Mouse (Mus musculus): ENCODE measurements around the gene Nckap5.

Nckap5 gene

DNA sequence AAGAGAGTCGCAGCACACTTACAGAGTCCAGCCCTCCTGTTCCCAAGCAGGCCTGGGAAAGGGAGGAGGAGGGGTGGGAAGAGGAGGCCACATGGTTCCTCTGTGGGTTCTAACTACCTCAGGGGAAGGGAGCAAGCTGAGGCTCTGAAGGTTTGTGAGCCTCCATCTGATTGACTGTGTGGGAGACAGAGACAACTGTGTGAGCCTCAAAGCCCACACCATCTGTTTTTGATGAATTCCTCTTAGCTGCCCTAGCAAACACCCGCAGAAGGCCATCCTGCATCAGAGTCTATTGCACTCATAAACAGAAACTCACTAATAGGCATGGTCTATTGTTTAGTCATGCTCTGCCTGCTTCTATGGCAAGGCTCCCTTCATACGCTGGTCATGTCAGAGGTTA, 834.1 kb downstream of the Nckap5 start:
- no peak for DNase-seq

DNA sequence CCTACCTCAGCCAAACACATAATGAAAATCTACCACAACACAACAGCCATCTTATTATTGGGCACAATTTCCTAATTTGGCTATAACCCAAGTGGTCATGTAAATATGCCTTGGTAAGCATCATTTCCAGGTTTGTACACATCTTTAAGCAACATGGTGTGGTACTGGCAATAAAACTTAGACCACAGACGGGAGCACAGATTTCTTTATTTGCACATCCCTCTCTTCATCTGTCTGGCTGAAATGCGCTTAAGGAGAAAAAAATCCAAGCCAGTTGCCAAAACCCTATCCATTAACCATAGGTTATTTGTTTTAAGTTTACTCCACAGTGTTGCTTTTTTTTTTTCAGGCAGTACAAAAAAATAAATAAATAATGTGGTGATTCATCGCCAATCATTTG, 842.8 kb downstream of the Nckap5 start:
- DNase-seq, result no peak

DNA sequence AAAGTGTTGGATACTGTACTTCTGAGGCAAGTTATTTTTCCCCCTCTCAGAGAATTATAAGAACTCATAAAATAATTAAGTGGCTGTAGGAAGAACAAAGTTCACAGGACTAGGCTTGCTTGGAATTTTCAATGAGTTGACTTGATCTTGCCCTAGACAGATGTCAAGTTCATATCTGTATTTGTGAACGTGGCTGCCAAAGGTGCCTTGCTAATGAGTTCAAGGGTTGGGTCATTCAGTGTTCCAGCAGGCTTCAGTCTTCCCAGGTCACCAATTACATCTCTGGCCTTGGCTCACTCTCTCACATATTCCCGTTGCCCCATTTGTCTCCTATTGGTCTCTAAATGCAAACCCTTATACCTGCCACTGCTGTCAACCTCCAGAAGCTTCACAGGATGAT, 846.0 kb downstream of the Nckap5 start:
- DNase-seq, result no peak

DNA sequence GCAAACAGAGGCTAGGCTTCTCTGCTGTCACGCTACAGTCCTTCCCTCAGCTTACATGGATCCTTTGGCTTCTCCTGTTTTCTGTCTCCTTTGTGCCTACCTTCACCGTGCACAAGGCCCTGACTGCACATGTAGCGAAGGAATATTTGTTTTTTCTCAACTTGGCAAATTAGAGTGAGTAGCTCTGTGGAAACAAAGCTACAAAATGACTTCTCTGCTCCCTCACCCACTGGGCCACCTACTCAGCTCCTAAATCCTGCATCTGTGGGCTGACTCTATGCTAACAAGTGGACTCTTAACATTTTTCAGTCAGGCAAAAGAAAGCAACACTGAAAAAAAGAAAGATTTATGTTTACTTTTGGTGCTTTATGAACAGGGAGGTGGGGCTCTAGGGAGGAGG, 856.0 kb downstream of the Nckap5 start:
- DNase-seq, result no peak

DNA sequence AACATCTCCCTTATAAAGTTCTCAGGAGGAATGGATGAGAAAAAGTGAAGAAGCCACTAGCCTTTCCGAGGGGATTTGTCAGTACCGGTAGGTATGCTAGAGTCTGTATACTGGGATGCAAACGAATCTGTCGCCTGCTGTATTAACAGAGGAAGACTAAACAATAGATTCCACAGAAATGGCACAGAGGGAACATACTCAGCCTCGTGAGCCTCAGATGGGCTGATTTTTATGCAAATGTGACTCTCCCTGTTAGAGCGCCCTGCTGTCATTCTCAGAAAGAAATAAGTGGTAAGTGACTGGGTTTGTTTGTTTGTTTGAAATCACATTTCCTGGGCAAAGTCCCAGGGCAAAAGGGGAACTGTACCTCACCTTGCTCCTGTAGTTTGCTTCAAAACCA, 858.7 kb downstream of the Nckap5 start:
- no peak for DNase-seq

DNA sequence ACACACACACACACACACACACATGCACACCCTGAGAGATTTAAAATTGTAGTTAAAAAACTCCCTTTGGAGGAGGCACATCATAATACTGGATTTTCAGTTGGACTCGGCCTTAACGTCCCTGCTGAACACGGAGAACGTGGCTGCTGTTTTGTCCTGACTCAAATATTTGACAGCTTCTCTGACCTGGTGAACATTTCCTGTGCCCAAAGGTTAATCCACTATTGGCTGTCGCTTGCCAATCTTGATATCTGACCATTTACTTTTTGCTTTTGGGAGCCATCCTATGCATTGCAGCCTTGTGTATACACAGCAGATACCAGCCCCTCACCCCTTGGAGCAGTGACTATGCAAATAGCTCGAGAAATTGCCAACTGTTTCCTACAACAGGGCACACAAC, 862.9 kb downstream of the Nckap5 start:
- no peak for DNase-seq

DNA sequence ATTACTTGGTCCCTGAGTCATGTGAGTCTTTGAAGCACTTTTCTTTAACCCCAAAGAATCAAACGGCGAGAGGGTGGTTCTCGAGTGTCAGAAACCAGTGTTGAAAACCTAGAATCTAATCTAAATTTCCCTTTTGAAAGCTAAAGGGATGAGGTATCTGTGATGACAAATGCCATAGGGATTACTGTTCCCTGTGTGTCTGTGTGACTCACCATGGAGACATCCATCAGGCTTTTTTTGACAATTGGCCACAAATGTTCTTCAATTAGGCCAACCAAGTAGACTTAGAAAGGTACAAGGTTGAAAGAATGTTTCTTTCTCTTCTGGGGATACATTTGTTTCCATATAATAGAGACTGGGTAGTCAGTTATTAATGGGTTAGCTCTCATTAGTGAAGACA, 879.6 kb downstream of the Nckap5 start:
- DNase-seq, result no peak

DNA sequence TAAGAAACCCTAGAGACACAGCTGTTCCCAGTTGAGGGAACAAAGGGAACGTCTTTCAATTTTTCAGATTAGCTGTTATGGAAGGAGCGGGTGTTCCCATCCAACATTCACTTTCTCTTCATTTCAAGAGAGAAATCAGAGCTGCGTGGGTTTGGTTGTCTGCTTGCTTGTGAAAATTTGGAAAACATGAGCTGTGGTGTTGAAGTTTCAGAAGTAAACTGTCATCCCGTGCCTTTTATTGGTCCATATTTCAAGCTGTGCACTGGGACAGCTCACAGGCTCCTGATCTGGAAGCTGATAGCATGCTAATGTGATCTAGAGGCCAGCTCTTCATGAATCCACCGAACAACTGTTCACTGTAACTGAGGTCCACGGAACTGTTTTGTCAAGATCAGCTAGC, 881.5 kb downstream of the Nckap5 start:
- DNase-seq, result no peak

DNA sequence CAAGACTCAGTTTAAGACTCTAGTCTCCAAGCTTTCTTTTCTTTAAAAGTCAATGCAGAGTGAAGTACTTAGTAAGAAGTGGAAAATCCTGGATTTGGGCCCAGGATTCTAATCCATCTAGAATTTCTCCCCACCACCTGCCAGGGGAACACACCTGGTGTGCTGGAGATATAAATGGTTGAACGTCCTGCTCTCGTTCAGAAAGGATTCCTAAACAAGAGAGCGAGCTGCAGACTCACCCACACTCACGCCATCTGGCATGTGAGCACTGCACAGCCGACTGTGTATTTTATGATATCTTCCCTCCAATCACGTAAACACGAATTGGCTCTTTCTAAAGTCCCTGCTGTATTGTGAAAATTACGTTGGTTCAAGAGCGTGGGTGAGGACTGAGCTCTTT, 885.5 kb downstream of the Nckap5 start:
- DNase-seq, result peak; percentile 10

DNA sequence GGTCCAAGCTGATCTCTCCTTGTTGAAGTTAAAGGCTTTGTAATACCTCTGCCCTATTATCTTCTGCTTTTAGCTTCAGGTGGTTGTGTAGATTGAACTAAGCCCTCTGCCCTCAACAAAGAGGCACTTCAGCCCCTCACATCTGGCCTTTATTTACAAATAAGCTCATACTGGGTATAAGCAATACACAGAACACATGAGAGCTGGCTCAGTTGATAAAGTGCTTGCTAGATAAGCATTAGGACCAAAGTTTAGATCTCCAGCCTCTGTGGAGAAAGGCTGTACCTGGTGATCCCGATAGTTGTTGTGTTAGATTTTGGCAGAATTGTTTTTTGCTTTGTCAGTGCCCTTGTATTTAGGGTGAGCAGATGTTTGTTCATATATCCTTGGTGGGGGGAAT, 887.3 kb downstream of the Nckap5 start:
- DNase-seq, result no peak

DNA sequence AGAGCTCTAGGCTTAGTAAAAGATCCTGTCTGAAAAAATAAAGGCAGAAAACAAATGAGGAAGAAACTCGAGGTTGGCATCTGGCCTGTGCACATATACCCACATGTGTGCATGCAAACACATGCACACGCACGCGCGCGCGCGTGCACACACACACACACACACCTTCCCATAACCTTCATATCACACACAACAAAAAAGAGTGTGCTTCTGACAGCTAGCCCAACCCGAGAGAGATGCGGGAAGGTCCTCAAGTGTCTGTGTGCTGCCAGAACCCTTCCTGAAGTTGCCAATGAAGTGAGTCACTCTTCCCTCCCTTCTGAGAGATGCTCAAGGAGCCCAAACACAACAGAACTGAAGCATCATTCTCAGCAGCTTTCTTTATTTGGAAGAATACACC, 905.1 kb downstream of the Nckap5 start:
- DNase-seq, result no peak

DNA sequence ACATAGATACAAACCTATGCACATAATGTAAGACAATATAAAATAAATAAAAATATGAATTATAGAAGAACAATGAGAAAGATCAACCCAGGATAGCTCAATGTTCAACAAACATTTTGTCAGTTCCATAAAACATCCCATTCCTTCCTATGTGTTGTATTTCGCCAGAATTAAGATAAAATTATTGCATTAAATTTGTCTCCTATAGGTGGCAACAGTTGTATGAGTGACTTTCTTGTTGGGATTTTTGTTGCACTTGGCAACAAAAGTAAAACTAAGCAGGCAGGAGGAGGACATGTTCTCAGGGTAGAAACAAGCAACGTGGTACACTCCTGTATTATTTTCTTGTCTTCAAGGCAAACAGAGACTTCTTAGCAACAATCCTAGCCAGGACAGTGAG, 907.5 kb downstream of the Nckap5 start:
- no peak for DNase-seq

DNA sequence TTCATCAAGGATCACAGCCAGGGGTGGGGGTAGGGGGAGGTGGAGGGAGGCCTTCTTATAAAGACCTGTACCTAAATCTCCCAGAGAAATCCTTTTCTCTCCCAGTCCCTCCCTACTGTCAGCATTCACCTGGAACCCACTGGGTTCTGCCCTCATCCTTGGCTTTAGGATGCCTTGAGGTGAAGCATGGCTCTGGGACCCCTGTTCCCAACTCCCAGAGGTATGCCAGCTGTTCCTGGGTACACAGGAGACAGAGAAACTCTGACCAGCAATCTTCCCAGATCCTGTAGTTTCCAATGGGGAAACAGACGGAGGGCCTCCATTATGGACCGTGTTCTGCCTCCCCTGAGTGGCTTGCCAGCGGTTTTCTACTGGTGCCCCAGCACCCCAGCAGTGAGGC, 909.9 kb downstream of the Nckap5 start:
- no peak for DNase-seq

DNA sequence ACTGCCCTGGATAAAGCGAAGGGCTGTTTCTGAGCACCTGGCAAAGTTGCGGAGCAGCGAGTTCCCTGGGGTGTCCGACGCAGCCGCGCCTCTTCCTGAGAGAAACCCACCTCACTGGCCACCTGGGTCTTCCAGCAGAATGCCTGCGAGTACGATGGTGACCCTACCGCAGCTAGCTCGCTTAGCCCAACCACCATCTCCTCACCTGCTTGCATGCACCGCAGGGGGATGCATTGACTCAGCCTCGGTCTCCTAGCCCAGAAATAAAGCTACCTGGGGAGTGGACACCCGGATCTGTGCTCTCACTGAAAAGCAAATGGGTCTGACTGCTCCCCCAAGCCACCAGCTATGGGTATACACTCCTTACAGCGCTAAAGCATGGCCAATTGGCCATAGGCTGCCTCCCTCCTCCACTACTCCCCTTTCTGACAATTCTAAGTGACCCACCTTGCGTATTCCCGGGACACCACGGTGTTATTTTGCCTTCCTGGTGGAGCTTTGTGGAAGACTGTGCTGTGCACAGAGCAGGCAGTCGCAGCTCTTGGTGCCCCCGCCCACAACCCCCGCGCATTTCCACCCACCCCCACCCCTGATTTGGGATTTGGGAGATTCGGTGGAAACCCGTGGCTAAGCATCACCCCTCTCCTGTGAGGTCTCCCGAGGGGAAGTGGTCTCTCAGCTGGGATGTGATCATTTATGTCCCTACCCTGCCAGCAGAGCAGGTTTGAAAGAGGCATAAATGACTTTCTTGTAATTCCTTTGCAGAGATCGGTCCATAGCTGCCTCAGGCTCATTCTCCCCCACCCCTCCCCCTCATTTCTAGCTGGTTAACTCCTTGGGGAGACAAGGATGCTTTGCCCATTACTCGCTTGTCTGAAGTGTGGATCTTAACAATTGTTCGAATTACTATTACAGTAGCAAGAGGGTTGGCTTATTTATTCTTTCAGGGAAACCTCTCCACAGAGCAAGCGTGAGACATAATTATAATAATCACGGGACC, 917.7 kb downstream of the Nckap5 start, which contains the start of gene Lypd1:
Lypd1 (minus strand) TSS at position 501 of the 1,000 bp plus-strand sequence.
- peak; percentile 8 to 14 for DNase-seq

DNA sequence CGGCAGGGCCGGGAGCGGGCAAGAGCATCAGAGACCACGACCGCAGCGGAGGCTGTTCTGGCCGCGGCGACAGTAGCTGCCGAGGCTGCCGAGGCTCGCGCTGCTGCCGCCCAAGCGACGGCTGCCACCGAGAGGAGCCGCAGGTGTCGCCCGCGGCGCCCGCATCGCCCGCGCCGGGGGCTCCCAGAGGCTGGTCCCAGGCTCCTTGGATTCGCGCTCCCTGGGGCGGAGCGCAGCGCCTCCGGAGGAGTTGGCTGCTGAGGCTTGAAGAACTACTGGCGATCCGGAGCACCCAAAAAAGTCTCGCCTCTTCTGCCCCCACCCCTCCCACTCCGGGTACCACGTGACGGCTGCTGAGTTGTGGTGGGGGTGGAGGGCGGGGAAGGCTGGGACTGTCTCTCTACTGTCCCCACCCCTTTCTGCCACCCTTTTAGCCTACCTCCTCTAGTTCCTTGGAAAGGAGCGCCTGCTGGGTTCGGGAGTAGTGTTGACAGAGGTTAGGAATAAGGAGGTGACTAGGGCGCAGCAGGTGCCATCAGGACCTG, 918.6 kb downstream of the Nckap5 start:
- peak; percentile 41 to 51 for DNase-seq

DNA sequence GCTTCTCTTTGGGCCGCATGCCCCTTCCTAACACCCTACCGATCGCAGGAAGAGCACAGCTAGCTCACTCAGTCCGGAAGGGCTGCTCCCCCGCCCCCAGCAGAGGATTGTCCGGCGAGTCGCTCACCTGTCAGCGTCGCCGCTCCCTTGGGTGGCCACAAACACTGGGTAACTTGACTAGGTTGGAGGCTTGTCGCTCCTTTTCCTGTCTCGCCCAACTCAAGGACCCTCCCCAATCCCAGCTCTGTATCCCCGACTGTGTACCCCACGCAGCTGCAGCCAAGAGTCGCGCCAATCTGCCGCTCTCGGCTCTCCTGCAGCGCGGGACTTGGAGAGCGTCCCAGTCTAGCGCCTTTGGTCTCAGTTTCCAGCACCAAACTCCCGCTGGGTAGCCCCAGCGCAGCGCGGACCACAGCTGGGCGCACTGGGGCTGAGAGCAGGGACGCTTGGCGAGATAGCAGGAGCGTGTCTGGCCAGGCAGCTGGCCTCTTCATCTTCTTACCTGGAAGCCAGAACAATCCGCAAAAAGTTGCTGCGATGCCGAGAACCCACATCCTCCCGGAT, 919.2 kb downstream of the Nckap5 start:
- peak; percentile 51 to 75 for DNase-seq

DNA sequence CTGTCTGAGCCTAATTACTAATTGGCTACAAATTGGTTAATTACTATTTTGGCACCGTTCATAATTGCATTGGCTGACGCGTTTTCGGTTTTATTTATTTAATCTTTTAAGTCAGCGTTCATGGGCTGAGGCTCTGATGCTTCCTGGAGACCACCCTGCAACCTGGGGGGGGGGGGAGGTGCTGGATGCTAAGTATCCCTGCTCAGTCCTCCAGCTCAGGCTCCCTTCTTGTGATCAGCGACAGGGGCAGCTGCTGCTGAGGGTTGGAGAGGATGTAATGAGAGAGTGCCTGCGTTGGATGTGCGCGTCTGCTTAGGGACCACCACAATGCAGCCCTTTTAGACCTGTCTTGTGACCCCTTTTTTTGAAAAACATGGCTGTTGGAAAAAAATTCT, 919.7 kb downstream of the Nckap5 start:
- DNase-seq, result peak; percentile 2 to 10

DNA sequence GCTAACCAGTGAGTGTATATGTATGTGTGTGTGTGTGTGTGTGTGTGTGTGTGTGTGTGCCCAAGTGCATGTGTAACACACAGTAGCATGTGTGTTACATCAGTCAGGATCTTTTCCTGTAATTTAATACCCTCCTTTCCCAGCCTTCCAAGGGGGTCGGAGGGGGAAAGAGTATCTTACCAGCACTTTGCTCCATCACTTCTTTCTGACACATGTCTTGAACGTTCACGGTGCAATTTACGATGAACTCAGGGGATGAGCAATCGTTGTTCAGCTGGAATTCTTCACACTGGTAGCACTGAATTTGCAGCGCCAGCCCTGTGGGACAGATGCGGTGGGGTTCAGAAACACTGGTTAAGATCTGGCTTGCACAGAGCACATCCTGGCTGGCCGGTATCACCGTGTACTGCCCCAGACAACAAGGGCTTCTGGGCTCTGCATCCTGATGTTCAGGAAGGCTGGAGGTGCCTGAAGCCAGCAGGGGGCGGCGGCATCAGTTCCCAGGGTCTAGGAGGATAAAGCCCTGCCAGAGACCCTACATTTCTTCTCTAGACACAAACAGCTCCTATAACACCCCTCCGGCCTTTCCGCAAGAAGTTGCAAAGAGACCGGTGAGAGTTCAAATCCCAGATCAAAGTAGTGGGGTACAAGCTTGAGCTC, 920.3 kb downstream of the Nckap5 start:
- DNase-seq, result peak; percentile 27 to 49

DNA sequence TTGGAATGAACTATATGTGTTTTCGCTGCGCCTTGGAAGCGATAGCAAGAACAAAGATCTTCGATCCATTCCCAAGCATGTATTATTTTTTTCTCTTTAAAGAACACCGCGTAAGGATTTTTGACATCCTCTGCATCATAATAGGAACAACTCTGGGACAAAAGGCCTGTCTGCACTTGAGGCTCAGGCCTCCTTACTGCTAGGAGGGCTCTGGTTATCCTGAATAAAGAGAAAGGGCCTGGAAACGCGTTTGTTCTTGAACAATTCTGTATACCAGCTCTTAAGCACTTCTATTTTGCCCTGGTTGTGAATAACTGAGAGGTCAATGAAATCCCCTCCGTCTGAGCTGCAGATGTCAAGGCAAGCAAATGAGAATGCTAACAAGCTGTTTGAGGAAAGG, 937.4 kb downstream of the Nckap5 start:
- no peak for DNase-seq

DNA sequence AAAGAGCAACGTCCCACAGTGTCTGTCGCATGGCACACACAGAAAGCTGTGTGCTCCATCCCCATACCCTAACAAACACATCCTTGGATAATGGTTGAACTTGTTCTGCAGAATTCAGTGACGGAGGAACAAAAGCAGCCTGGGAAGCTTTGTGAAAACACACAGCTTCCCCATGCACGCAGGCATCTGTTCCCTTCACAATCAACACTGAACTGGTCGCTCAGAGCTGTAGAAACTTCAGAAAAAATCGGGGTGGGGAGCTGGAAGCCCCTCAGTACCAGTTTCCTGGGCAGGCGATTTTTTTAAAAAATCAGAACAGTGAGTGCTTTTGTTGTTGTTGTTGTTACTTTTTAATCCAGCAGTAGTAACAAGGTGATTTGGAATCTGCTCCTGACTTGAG, 960.5 kb downstream of the Nckap5 start:
- no peak for DNase-seq
